Mouse (Mus musculus): ENCODE data around the gene Wdcp. TPM values are rescaled to one million over a fixed set of nuclear protein-coding genes. Genes with fewer than 3 reads are reported as not detected.

Gene Wdcp
- polyA plus RNA-seq, 1 experiment = 3.8 TPM

- Histone ChIP-seq H3K4me1 (ENCODE audit: control insufficient read depth, insufficient read depth, low read length) (peaks cover 19% of the 10 kb centered on the region), H3K27ac (ENCODE audit: control insufficient read depth, insufficient read depth, low read depth, low read length) (no peak overlapping the region)
- no peak for TF ChIP-seq POLR2A (IDR thresholded peaks at IDR 0.05; ENCODE audit: control insufficient read depth, low read depth, low read length)
- TF ChIP-seq CTCF (IDR thresholded peaks at IDR 0.05; ENCODE audit: control insufficient read depth, insufficient read depth, insufficient replicate concordance, low read depth, low read length) = no peak
These were observed 638 bp downstream of the Wdcp start for GRCm38 (mm10) chr12:4843741-4844140.

DNA sequence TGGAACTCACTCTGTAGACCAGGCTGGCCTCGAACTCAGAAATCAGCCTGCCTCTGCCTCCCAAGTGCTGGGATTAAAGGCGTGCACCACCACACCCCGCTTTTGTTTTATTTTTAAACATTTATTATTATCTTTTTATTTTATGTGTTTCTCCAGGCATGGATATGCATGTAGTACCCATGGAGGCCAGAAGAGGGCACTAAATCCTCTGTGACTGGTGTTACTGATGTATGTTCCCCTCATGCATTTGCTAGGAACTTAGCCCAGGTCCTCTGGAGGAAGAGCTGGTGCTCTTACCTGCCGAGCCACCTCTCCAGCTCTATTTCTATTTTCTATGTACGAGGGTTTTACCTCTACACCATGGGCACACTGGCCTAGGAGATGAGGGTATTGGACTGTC is 13.1 kb downstream of the Wdcp start:
- TF ChIP-seq CTCF (IDR thresholded peaks at IDR 0.05; ENCODE audit: control insufficient read depth, insufficient read depth, insufficient replicate concordance, low read depth, low read length) (no peak), POLR2A (IDR thresholded peaks at IDR 0.05; ENCODE audit: control insufficient read depth, low read depth, low read length) (no peak)
- Histone ChIP-seq H3K4me3 (ENCODE audit: control insufficient read depth, low read depth, low read length) (no peak overlapping the region), H3K27ac (ENCODE audit: control insufficient read depth, insufficient read depth, low read depth, low read length) (no peak overlapping the region), H3K4me1 (ENCODE audit: control insufficient read depth, insufficient read depth, low read length) (no peaks in the 10 kb centered on the region; the same call in 1 of the 2 replicates), H3K36me3 (ENCODE audit: control insufficient read depth, insufficient read depth, low read length) (no peaks in the 10 kb centered on the region), H3K27me3 (ENCODE audit: control insufficient read depth, insufficient read depth, low read length) (no peaks in the 10 kb centered on the region)

More at GRCm38 (mm10) chr12:4843741-4844140, 638 bp downstream of the Wdcp start:
- Histone ChIP-seq H3K4me3 (ENCODE audit: control insufficient read depth, low read depth, low read length) (peak overlapping the region; percentile 96), H3K27me3 (ENCODE audit: control insufficient read depth, insufficient read depth, low read length) (peaks cover 2% of the 10 kb centered on the region; the same call in 1 of the 2 replicates), H3K36me3 (ENCODE audit: control insufficient read depth, insufficient read depth, low read length) (no peaks in the 10 kb centered on the region)

DNA sequence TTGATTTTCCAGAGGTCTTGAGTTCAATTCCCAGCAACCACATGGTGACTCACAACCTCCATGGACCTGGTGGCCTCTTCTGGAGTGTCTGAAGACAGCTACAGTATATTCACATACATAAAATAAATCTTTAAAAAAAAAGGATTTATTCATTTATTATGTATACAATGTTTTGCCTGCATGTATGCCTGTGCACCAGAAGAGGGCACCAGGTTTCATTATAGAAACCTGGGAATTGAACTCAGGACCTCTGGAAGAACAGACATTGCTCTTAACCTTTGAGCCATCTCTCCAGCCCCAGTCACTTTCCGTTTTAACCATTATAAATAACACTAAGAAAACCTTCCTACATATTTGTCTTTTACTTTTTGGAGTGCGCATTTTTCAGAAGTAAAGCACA is 13.7 kb downstream of the Wdcp start:
- no peaks in the 10 kb centered on the region; the same call in 1 of the 2 replicates for H3K4me1 ChIP-seq (ENCODE audit: control insufficient read depth, insufficient read depth, low read length)

DNA sequence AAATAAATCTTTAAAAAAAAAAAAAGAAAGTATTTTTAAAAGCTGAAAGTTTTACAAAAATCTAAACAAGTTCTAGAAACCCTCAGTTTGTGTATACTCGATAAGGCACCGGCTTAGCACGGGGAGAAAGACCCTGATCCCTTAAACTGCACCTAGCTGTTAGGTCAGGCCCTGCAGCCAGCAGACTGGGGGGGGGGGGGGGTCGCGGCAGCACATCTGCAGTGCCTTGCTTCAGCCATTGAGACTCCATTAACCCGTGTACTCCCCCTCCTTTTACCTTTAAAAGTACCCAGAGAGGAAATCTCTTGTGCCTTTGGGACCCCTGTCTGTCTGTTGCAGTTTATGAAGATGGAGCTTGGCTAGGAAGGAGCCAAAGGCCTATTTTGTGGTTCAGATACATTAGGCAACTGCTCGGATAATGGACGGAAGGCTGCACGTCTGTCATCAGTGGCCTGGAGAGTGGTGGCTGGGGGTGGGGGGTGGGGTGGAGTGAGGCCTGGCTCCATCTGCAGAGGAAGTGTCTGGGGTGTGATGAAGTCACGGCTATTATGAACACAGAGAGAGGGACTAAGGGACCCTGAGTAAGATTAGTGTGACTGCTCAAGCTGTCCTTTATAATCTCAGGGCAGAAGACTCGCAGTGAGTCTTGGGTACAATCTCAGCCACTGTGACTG is 16.3 kb downstream of the Wdcp start:
- H3K27ac ChIP-seq (ENCODE audit: control insufficient read depth, insufficient read depth, low read depth, low read length) = no peak overlapping the region
- TF ChIP-seq CTCF (IDR thresholded peaks at IDR 0.05; ENCODE audit: control insufficient read depth, insufficient read depth, insufficient replicate concordance, low read depth, low read length) (no peak), POLR2A (IDR thresholded peaks at IDR 0.05; ENCODE audit: control insufficient read depth, low read depth, low read length) (no peak)
- H3K36me3 ChIP-seq (ENCODE audit: control insufficient read depth, insufficient read depth, low read length) = no peaks in the 10 kb centered on the region
- H3K27me3 ChIP-seq (ENCODE audit: control insufficient read depth, insufficient read depth, low read length) = no peaks in the 10 kb centered on the region
- no peak overlapping the region for H3K4me3 ChIP-seq (ENCODE audit: control insufficient read depth, low read depth, low read length)
- no peaks in the 10 kb centered on the region; the same call in 1 of the 2 replicates for H3K4me1 ChIP-seq (ENCODE audit: control insufficient read depth, insufficient read depth, low read length)

More for the DNA sequence above, 13.7 kb downstream of the Wdcp start:
- H3K4me3 ChIP-seq (ENCODE audit: control insufficient read depth, low read depth, low read length) = no peak overlapping the region
- H3K27ac ChIP-seq (ENCODE audit: control insufficient read depth, insufficient read depth, low read depth, low read length) = no peak overlapping the region
- no peaks in the 10 kb centered on the region for H3K36me3 ChIP-seq (ENCODE audit: control insufficient read depth, insufficient read depth, low read length)
- H3K27me3 ChIP-seq (ENCODE audit: control insufficient read depth, insufficient read depth, low read length) = no peaks in the 10 kb centered on the region
- TF ChIP-seq POLR2A (IDR thresholded peaks at IDR 0.05; ENCODE audit: control insufficient read depth, low read depth, low read length) = no peak
- TF ChIP-seq CTCF (IDR thresholded peaks at IDR 0.05; ENCODE audit: control insufficient read depth, insufficient read depth, insufficient replicate concordance, low read depth, low read length) = no peak

- no peak overlapping the region for H3K27ac ChIP-seq (ENCODE audit: control insufficient read depth, insufficient read depth, low read depth, low read length)
- H3K4me3 ChIP-seq (ENCODE audit: control insufficient read depth, low read depth, low read length) = no peak overlapping the region
- no peaks in the 10 kb centered on the region for H3K27me3 ChIP-seq (ENCODE audit: control insufficient read depth, insufficient read depth, low read length)
- no peaks in the 10 kb centered on the region for H3K36me3 ChIP-seq (ENCODE audit: control insufficient read depth, insufficient read depth, low read length)
- TF ChIP-seq CTCF (IDR thresholded peaks at IDR 0.05; ENCODE audit: control insufficient read depth, insufficient read depth, insufficient replicate concordance, low read depth, low read length) (peak; percentile 42; the same call in 1 of the 2 replicates), POLR2A (IDR thresholded peaks at IDR 0.05; ENCODE audit: control insufficient read depth, low read depth, low read length) (no peak)
- no peaks in the 10 kb centered on the region; the same call in 1 of the 2 replicates for H3K4me1 ChIP-seq (ENCODE audit: control insufficient read depth, insufficient read depth, low read length)
These were observed 19.6 kb downstream of the Wdcp start for GRCm38 (mm10) chr12:4862672-4863071.

- Histone ChIP-seq H3K27me3 (ENCODE audit: control insufficient read depth, insufficient read depth, low read length) (no peaks in the 10 kb centered on the region), H3K4me1 (ENCODE audit: control insufficient read depth, insufficient read depth, low read length) (no peaks in the 10 kb centered on the region), H3K36me3 (ENCODE audit: control insufficient read depth, insufficient read depth, low read length) (no peaks in the 10 kb centered on the region), H3K27ac (ENCODE audit: control insufficient read depth, insufficient read depth, low read depth, low read length) (no peak overlapping the region), H3K4me3 (ENCODE audit: control insufficient read depth, low read depth, low read length) (no peak overlapping the region)
- TF ChIP-seq CTCF (IDR thresholded peaks at IDR 0.05; ENCODE audit: control insufficient read depth, insufficient read depth, insufficient replicate concordance, low read depth, low read length) (no peak), POLR2A (IDR thresholded peaks at IDR 0.05; ENCODE audit: control insufficient read depth, low read depth, low read length) (no peak)
These were observed 20.7 kb downstream of the Wdcp start for GRCm38 (mm10) chr12:4863654-4864337.

GRCm38 (mm10) chr12:4864338-4864690 is 21.2 kb downstream of the Wdcp start:
- no peak overlapping the region for H3K4me3 ChIP-seq (ENCODE audit: control insufficient read depth, low read depth, low read length)
- TF ChIP-seq POLR2A (IDR thresholded peaks at IDR 0.05; ENCODE audit: control insufficient read depth, low read depth, low read length) (no peak), CTCF (IDR thresholded peaks at IDR 0.05; ENCODE audit: control insufficient read depth, insufficient read depth, insufficient replicate concordance, low read depth, low read length) (no peak)
- H3K36me3 ChIP-seq (ENCODE audit: control insufficient read depth, insufficient read depth, low read length) = no peaks in the 10 kb centered on the region
- no peak overlapping the region for H3K27ac ChIP-seq (ENCODE audit: control insufficient read depth, insufficient read depth, low read depth, low read length)
- H3K4me1 ChIP-seq (ENCODE audit: control insufficient read depth, insufficient read depth, low read length) = no peaks in the 10 kb centered on the region
- no peaks in the 10 kb centered on the region for H3K27me3 ChIP-seq (ENCODE audit: control insufficient read depth, insufficient read depth, low read length)
